Mouse (Mus musculus) ovary, adult 2 months (tissue): ENCODE results near the gene Sec24a. TPM values are rescaled to one million over a fixed set of nuclear protein-coding genes. Genes with fewer than 3 reads are reported as not detected.

Experiments
- polyA plus RNA-seq: library from polyadenylated mRNA; depleted of rRNA; stranded (reverse); fragments of >200 nt; gene quantifications from 2 replicates; pipeline ENCODE4 v1.2.3, GENCODE M21; 2012; rRNA removed

Gene Sec24a
- polyA plus RNA-seq = 16.8 and 21.2 TPM in 2 replicates

GRCm38 (mm10) chr11:51763213-51763907 lies at the start of gene Sec24a, which contains the start of gene Sar1b:
TSS of gene Sec24a (minus strand) at chr11:51763634.
TSS of gene Sar1b (plus strand) at chr11:51763687.

GRCm38 (mm10) chr11:51688330-51689328 lies 74.8 kb downstream of the Sec24a start, which contains the start of gene 0610009B22Rik:
TSS of gene 0610009B22Rik (minus strand) at chr11:51688874.

GRCm38 (mm10) chr11:51650691-51651515 lies 112.5 kb downstream of the Sec24a start, which contains the start of the genes N4bp3 and D930048N14Rik:
TSS of gene N4bp3 (minus strand) at chr11:51650842.
TSS of gene D930048N14Rik (plus strand) at chr11:51650954.

Other genes with a start within 250 kb of the Sec24a start
- gene Phykpl, start 178.9 kb downstream of the Sec24a start, polyA plus RNA-seq = 28.8 and 43.9 TPM in 2 replicates
- 796 and 1,001 TPM in 2 replicates for gene Hnrnpab, start 156.8 kb downstream of the Sec24a start, polyA plus RNA-seq
- gene Nhp2, start 143.9 kb downstream of the Sec24a start, polyA plus RNA-seq = 101 and 125 TPM in 2 replicates
- 193 and 273 TPM in 2 replicates for gene Rmnd5b, start 127.7 kb downstream of the Sec24a start, polyA plus RNA-seq
- 28.0 and 28.4 TPM in 2 replicates for gene N4bp3, start 112.8 kb downstream of the Sec24a start, polyA plus RNA-seq
- gene D930048N14Rik, start 112.7 kb downstream of the Sec24a start, polyA plus RNA-seq = 10.2 and 14.7 TPM in 2 replicates
- gene 0610009B22Rik, start 74.8 kb downstream of the Sec24a start, polyA plus RNA-seq = 4.4 and 5.2 TPM in 2 replicates
- gene Sar1b, start 53 bp upstream of the Sec24a start, polyA plus RNA-seq = 4.7 and 9.5 TPM in 2 replicates
- 17.7 and 18.3 TPM in 2 replicates for gene Jade2, start 94.0 kb upstream of the Sec24a start, polyA plus RNA-seq
- gene Cdkn2aipnl, start 204.0 kb upstream of the Sec24a start, polyA plus RNA-seq = 18.1 and 23.8 TPM in 2 replicates
- 29.1 and 37.3 TPM in 2 replicates for gene Ube2b, start 237.1 kb upstream of the Sec24a start, polyA plus RNA-seq
- 2.2 and 2.4 TPM in 2 replicates for gene Cdkl3, start 240.6 kb upstream of the Sec24a start, polyA plus RNA-seq